In genomic region chr7:118001121-118001520, GRCm38 (mm10) we compare ENCODE assay signal across 8 mouse cellular contexts.
DNase-seq lines count a peak whose midpoint lies in the region; ATAC-seq lines count a peak whose summit lies in the region.

No protein-coding gene starts in this region.

- no peaks in the 10 kb centered on the region for H3K4me1 ChIP-seq in forebrain, embryonic 14.5 days (ENCODE audit: control insufficient read depth, insufficient read depth, low read length)
- peaks cover 4% of the 10 kb centered on the region; the same call in 1 of the 2 replicates for H3K4me1 ChIP-seq in forebrain, embryonic 16.5 days (replicated peaks; ENCODE audit: control insufficient read depth, insufficient read depth, low read length)

- ATAC-seq in forebrain, embryonic 14.5 days: no peak
- ATAC-seq in forebrain, embryonic 16.5 days: no peak

- H3K27me3 ChIP-seq in forebrain, embryonic 14.5 days (replicated peaks; ENCODE audit: control insufficient read depth, insufficient read depth, low read length): no peaks in the 10 kb centered on the region
- no peaks in the 10 kb centered on the region for H3K27me3 ChIP-seq in forebrain, embryonic 16.5 days (replicated peaks; ENCODE audit: control insufficient read depth, insufficient read depth, low read length)

- H3K36me3 ChIP-seq in forebrain, embryonic 14.5 days (ENCODE audit: control insufficient read depth, insufficient read depth, low read length): no peaks in the 10 kb centered on the region
- H3K36me3 ChIP-seq in forebrain, embryonic 16.5 days (ENCODE audit: control insufficient read depth, insufficient read depth): no peaks in the 10 kb centered on the region

- no peak overlapping the region for H3K9ac ChIP-seq in forebrain, embryonic 14.5 days (ENCODE audit: low read length)
- H3K9ac ChIP-seq in forebrain, embryonic 16.5 days (replicated peaks; ENCODE audit: low read depth, low read length): no peak overlapping the region

- WGBS in forebrain, embryonic 14.5 days: 9% methylated on average over 4 of the region's 4 CpGs
- WGBS in forebrain, embryonic 16.5 days: 8% methylated on average over 4 of the region's 4 CpGs

- H3K4me2 ChIP-seq in forebrain, embryonic 14.5 days (ENCODE audit: low read length): no peak overlapping the region
- H3K4me2 ChIP-seq in forebrain, embryonic 16.5 days (ENCODE audit: low read length): no peak overlapping the region

- no peak overlapping the region for H3K4me3 ChIP-seq in forebrain, embryonic 14.5 days (ENCODE audit: low read depth, low read length)
- H3K4me3 ChIP-seq in forebrain, embryonic 16.5 days (replicated peaks; ENCODE audit: low read length): no peak overlapping the region

- H3K9me3 ChIP-seq in forebrain, embryonic 14.5 days (replicated peaks; ENCODE audit: control insufficient read depth, low read length): no peaks in the 10 kb centered on the region
- H3K9me3 ChIP-seq in forebrain, embryonic 16.5 days (ENCODE audit: control insufficient read depth, low read length): no peaks in the 10 kb centered on the region

- no peak overlapping the region for H3K27ac ChIP-seq in forebrain, embryonic 14.5 days (ENCODE audit: low read depth, low read length)
- H3K27ac ChIP-seq in forebrain, embryonic 16.5 days (ENCODE audit: low read length): no peak overlapping the region

- DNase-seq in forebrain, embryonic 14.5 days (ENCODE audit: low spot score): peak; percentile 40
- DNase-seq in 416B (ENCODE audit: low read depth): peak; percentile 36
- DNase-seq in c-Kit-positive CD71-positive TER-119-negative erythroid progenitor cells, embryonic 14.5 days (ENCODE audit: low read depth): peak; percentile 16
- peak; percentile 86 for DNase-seq in kidney, postnatal 10 days
- peak; percentile 58 for DNase-seq in retina, postnatal 1 day
- no peak for DNase-seq in right cerebral cortex, postnatal 25 days
- no peak for DNase-seq in right cerebral cortex, postnatal 10 days (ENCODE audit: low spot score in 2 of 2)

Comparison
In these comparisons a context has a peak if more than half of its experiments do, and no peak if none do; other contexts are left out.
1. DNase-seq: peak in forebrain, embryonic 14.5 days (single experiment), 416B (single experiment), c-Kit-positive CD71-positive TER-119-negative erythroid progenitor cells, embryonic 14.5 days (single experiment), kidney, postnatal 10 days (single experiment) and retina, postnatal 1 day (single experiment); none in right cerebral cortex, postnatal 25 days (single experiment) and right cerebral cortex, postnatal 10 days (0 of 2).